Mouse (Mus musculus) megakaryocyte, embryonic 14.5 days (primary cell): ENCODE measurements around the gene Large1.

Experiments used
- FLI1 ChIP-seq: IDR thresholded peaks from 2 replicates; pipeline ENCODE4 v1.6.1; 2012; ENCODE audit warnings: low read length, inconsistent platforms, mixed read lengths
- GATA1 ChIP-seq: IDR thresholded peaks from 3 replicates; pipeline ENCODE4 v1.6.1; 2012; ENCODE audit warnings: mixed read lengths, low read length, inconsistent platforms, borderline replicate concordance

GRCm38 (mm10) chr8:73112332-73112895, 240.9 kb downstream of the Large1 start:
- TF ChIP-seq GATA1 (no peak), FLI1 (no peak)
